Mouse (Mus musculus): ENCODE measurements around the gene Taar9. TPM values are rescaled to one million over a fixed set of nuclear protein-coding genes. Genes with fewer than 3 reads are reported as not detected.
"Not testable (repeated sequence)": the region's sequence is repeated elsewhere in the genome, so short reads cannot be mapped to it uniquely, and the experiment has no call there.

Taar9 gene
- polyA plus RNA-seq, 1 experiment from 2014 or later, result not detected

DNA sequence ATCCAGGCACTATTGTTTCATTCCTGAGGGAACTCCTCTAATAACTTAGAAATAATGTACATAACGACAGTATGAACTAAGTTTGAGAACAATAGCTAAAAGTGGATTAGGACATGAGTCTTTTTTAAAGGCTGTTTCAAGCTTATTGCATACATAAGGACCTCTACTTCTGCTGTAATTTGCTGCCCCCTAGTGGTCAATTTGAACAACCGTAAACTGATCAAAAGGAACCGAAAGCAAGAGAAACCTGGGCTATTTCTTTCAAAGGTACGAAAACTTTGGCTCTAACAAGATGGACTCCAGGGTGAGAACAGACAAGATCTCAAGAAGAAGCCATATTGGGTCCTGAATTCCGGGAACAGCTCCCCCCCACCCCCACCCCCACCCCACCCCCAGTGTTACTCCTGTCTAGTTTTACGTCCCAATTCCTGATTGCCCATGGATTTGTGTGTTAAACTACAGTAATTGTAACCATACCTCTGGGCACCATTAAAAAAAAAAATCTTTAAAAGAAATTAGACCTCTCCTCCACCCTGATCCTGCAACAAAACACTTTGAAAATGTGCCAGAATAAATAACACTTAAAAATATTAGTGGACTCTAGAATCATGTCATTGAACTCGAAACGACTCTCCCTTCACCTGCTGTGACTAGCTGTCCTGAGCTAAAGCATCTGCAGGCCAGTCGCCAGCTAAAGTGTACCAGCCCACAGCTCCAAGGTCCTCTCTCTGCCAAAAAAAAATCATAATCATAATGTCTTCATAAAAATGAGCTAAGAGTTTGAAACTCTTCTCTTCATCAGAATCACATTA is 22.3 kb upstream of the Taar9 start:
- H3K4me2 ChIP-seq (ENCODE audit: low read length), result peak overlapping the region; percentile 31
- no peak overlapping the region for H3K9ac ChIP-seq (replicated peaks; ENCODE audit: low read depth, low read length)
- ATAC-seq, result peak; percentile 90
- no peaks in the 10 kb centered on the region for H3K27me3 ChIP-seq (replicated peaks; ENCODE audit: control insufficient read depth, insufficient read depth, low read length)
- H3K4me1 ChIP-seq (replicated peaks; ENCODE audit: control insufficient read depth, insufficient read depth, low read length), result no peaks in the 10 kb centered on the region
- H3K9me3 ChIP-seq (ENCODE audit: control insufficient read depth, low read length), result no peaks in the 10 kb centered on the region
- H3K4me3 ChIP-seq (replicated peaks; ENCODE audit: low read length), result 0 out of 2 replicates have a peak overlapping the region, but pooled peaks have one; percentile 18
- no peaks in the 10 kb centered on the region for H3K36me3 ChIP-seq (ENCODE audit: control insufficient read depth, insufficient read depth)
- 21% methylated on average over 9 of the region's 9 CpGs for WGBS
- H3K27ac ChIP-seq (ENCODE audit: low read length), result no peak overlapping the region

DNA sequence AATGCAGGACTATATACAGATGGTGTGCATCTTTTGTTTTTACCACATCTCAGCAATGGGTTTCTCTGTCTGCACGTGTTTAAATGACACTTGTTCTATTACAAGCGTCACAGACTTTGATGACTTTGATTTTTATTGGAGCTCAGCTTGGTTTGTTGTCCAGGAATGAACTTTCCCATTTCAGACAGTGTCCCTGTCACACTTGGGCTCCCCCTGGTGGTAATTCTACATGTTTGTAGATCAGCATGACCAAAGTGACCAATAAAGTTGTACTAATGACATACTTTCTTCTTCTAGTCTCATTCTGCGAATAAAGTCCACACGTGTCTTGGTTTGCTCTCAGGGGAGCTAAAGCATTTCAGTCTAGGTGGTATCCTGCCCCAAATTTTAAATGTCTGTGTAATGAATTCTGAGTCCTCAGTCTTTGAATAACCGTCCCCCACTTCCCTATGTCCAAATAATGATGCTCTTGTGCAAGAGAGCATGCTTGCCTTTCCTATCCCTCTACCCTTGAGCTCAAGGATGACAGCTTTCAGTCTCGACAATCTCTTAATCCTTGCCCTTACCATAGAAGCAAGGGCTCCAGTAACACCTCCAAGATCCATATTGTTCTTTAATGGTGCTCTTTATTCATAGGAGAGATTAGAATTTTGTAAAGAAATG is 1.9 kb upstream of the Taar9 start:
- no peaks in the 10 kb centered on the region for H3K27me3 ChIP-seq (replicated peaks; ENCODE audit: control insufficient read depth, insufficient read depth, low read length)
- H3K4me1 ChIP-seq (replicated peaks; ENCODE audit: control insufficient read depth, insufficient read depth, low read length), result no peaks in the 10 kb centered on the region
- no peak overlapping the region for H3K27ac ChIP-seq (ENCODE audit: low read length)
- 51% methylated on average over 6 of the region's 6 CpGs for WGBS
- no peak for ATAC-seq
- H3K9me3 ChIP-seq (ENCODE audit: control insufficient read depth, low read length), result no peaks in the 10 kb centered on the region
- H3K9ac ChIP-seq (replicated peaks; ENCODE audit: low read depth, low read length), result no peak overlapping the region
- H3K4me2 ChIP-seq (ENCODE audit: low read length), result no peak overlapping the region
- H3K36me3 ChIP-seq (ENCODE audit: control insufficient read depth, insufficient read depth), result no peaks in the 10 kb centered on the region
- H3K4me3 ChIP-seq (replicated peaks; ENCODE audit: low read length), result no peak overlapping the region

DNA sequence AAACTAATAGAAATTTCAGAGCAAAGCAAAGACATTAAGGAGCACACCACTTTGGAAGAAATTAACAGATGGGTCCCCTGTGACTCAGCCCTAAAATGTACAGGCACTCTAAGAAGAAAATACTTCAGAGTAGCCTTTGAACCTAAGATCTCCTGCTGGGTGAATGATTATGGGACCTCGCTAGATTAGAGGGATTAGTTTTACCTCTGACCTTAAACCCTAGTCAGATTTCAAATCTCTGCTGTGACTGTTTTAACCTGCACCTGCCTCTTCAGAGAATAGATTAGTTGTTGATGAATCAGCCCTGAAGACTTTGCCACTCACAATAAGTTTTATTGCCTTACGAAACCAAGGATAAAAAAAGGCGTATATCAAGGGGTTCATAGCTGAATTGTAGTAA is 1.1 kb downstream of the Taar9 start:
- WGBS, result 37% methylated on average over 3 of the region's 3 CpGs
- H3K9ac ChIP-seq (replicated peaks; ENCODE audit: low read depth, low read length), result no peak overlapping the region
- no peak for ATAC-seq
- no peak overlapping the region for H3K27ac ChIP-seq (ENCODE audit: low read length)
- H3K4me1 ChIP-seq (replicated peaks; ENCODE audit: control insufficient read depth, insufficient read depth, low read length), result no peaks in the 10 kb centered on the region
- no peak overlapping the region for H3K4me3 ChIP-seq (replicated peaks; ENCODE audit: low read length)
- H3K36me3 ChIP-seq (ENCODE audit: control insufficient read depth, insufficient read depth), result no peaks in the 10 kb centered on the region
- H3K9me3 ChIP-seq (ENCODE audit: control insufficient read depth, low read length), result no peaks in the 10 kb centered on the region
- no peaks in the 10 kb centered on the region for H3K27me3 ChIP-seq (replicated peaks; ENCODE audit: control insufficient read depth, insufficient read depth, low read length)
- no peak overlapping the region for H3K4me2 ChIP-seq (ENCODE audit: low read length)

DNA sequence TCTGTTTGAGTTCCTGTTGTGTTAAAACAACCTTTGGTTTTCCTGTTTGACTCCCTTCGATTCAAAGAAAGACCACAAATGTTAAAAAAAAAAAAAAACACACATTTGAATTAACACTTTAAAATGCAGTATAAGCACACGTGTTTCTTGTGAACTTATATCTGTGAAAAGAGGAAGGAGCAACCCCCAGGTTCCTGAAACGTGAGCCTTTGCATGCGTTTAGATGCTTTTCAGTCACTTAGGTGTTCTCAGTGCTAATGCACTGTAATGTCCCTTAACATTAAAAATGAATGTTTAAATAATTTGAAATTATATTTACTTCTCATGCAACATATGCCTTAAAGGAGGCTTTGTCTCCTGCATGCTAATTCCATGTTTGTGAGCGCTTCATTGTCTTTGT is 1.6 kb downstream of the Taar9 start:
- no peaks in the 10 kb centered on the region for H3K36me3 ChIP-seq (ENCODE audit: control insufficient read depth, insufficient read depth)
- no peak overlapping the region for H3K27ac ChIP-seq (ENCODE audit: low read length)
- no peaks in the 10 kb centered on the region for H3K4me1 ChIP-seq (replicated peaks; ENCODE audit: control insufficient read depth, insufficient read depth, low read length)
- no peak overlapping the region for H3K4me2 ChIP-seq (ENCODE audit: low read length)
- no peak overlapping the region for H3K4me3 ChIP-seq (replicated peaks; ENCODE audit: low read length)
- no peak overlapping the region for H3K9ac ChIP-seq (replicated peaks; ENCODE audit: low read depth, low read length)
- 56% methylated on average over 5 of the region's 5 CpGs for WGBS
- no peaks in the 10 kb centered on the region for H3K9me3 ChIP-seq (ENCODE audit: control insufficient read depth, low read length)
- ATAC-seq, result no peak
- H3K27me3 ChIP-seq (replicated peaks; ENCODE audit: control insufficient read depth, insufficient read depth, low read length), result no peaks in the 10 kb centered on the region

DNA sequence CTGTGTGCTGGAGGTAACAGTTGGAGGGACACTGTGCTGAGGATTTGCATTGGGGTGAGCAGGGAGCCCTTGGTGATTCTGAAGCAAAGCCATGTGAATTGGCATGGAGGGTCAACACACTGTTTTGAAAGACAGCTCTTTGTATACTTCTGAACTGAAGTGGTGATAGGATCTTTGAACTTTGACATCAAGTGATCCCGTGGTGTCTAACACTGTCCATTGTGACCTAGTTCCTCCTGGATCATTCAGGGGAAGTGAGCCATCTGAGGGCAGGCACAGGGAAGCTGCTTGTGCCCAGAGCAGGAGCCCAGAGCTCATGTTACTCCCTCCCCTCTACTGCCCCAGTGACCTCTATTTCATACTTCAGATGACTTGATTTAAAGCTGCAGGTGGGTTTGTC is 6.0 kb downstream of the Taar9 start:
- not testable (repeated sequence) for H3K4me2 ChIP-seq (ENCODE audit: low read length); H3K9ac ChIP-seq (replicated peaks; ENCODE audit: low read depth, low read length); H3K27ac ChIP-seq (ENCODE audit: low read length); H3K36me3 ChIP-seq (ENCODE audit: control insufficient read depth, insufficient read depth); H3K9me3 ChIP-seq (ENCODE audit: control insufficient read depth, low read length); ATAC-seq; H3K4me1 ChIP-seq (replicated peaks; ENCODE audit: control insufficient read depth, insufficient read depth, low read length); H3K4me3 ChIP-seq (replicated peaks; ENCODE audit: low read length); H3K27me3 ChIP-seq (replicated peaks; ENCODE audit: control insufficient read depth, insufficient read depth, low read length)
- WGBS, result 55% methylated on average over 1 of the region's 1 CpGs

DNA sequence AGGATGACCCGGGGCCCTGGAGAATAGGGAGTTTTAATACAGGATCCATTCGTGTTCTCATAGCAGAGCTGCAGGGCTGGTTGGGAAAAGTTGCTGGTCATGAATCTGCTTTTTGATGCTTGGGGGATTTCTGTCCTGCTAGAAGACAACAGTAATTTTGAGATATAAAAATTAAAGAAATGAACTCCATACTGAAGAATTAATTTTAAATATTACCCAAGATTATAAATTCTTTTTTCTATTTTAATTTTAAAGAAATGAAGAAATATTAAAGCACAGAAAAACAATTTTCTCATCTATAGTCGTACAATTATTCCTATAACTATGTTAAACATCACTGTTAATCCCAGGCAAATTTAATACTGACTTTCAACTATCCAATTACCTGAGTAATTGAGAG is 7.5 kb downstream of the Taar9 start, which contains the start of gene Taar8c:
Gene Taar8c, minus strand, starts transcription at position 101 of the 400 bp plus-strand sequence.
- not testable (repeated sequence) for H3K9ac ChIP-seq (replicated peaks; ENCODE audit: low read depth, low read length); H3K4me1 ChIP-seq (replicated peaks; ENCODE audit: control insufficient read depth, insufficient read depth, low read length); H3K27ac ChIP-seq (ENCODE audit: low read length); H3K9me3 ChIP-seq (ENCODE audit: control insufficient read depth, low read length); H3K4me3 ChIP-seq (replicated peaks; ENCODE audit: low read length); H3K4me2 ChIP-seq (ENCODE audit: low read length); ATAC-seq; H3K27me3 ChIP-seq (replicated peaks; ENCODE audit: control insufficient read depth, insufficient read depth, low read length); H3K36me3 ChIP-seq (ENCODE audit: control insufficient read depth, insufficient read depth)
- 85% methylated on average over 1 of the region's 3 CpGs for WGBS

DNA sequence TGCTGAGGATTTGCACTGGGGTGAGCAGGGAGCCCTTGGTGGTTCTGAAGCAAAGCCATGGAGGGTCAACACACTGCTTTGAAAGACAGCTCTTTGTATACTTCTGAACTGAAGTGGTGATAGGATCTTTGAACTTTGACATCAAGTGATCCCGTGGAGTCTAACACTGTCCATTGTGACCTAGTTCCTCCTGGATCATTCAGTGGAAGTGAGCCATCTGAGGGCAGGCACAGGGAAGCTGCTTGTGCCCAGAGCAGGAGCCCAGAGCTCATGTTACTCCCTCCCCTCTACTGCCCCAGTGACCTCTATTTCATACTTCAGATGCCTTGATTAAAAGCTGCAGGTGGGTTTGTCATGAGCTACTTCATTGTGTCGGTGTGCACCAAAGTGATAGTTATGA is 12.3 kb downstream of the Taar9 start:
- H3K9ac ChIP-seq (replicated peaks; ENCODE audit: low read depth, low read length); H3K27ac ChIP-seq (ENCODE audit: low read length); H3K27me3 ChIP-seq (replicated peaks; ENCODE audit: control insufficient read depth, insufficient read depth, low read length); ATAC-seq; H3K36me3 ChIP-seq (ENCODE audit: control insufficient read depth, insufficient read depth); H3K4me2 ChIP-seq (ENCODE audit: low read length); H3K4me3 ChIP-seq (replicated peaks; ENCODE audit: low read length); H3K4me1 ChIP-seq (replicated peaks; ENCODE audit: control insufficient read depth, insufficient read depth, low read length); H3K9me3 ChIP-seq (ENCODE audit: control insufficient read depth, low read length): not testable (repeated sequence)
- WGBS, result 68% methylated on average over 2 of the region's 2 CpGs

DNA sequence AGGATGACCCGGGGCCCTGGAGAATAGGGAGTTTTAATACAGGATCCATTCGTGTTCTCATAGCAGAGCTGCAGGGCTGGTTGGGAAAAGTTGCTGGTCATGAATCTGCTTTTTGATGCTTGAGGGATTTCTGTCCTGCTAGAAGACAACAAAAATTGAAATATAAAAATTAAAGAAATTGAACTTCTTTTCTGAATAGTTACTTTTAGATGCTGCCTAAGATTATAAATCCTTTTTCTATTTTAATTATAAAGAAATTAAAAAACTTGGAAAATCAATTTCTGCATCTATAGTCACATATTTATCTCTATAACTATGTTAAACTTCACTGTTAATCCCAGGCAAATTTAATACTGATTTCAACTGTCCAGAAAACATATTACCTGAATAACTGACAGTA is 17.1 kb downstream of the Taar9 start, which contains the start of gene Taar8b:
Gene Taar8b, minus strand, starts transcription at position 101 of the 400 bp plus-strand sequence.
- Histone ChIP-seq H3K9ac (replicated peaks; ENCODE audit: low read depth, low read length) (no peak within 1 kb of the TSS), H3K4me1 (replicated peaks; ENCODE audit: control insufficient read depth, insufficient read depth, low read length) (no peaks in the 10 kb centered on the region), H3K4me3 (replicated peaks; ENCODE audit: low read length) (no peak within 1 kb of the TSS), H3K27me3 (replicated peaks; ENCODE audit: control insufficient read depth, insufficient read depth, low read length) (no peaks in the 10 kb centered on the region), H3K27ac (ENCODE audit: low read length) (no peak within 1 kb of the TSS), H3K9me3 (ENCODE audit: control insufficient read depth, low read length) (no peaks in the 10 kb centered on the region), H3K36me3 (ENCODE audit: control insufficient read depth, insufficient read depth) (no peaks in the 10 kb centered on the region), H3K4me2 (ENCODE audit: low read length) (no peak within 1 kb of the TSS)
- no peak for ATAC-seq
- WGBS, result 81% methylated on average over 2 of the region's 2 CpGs

DNA sequence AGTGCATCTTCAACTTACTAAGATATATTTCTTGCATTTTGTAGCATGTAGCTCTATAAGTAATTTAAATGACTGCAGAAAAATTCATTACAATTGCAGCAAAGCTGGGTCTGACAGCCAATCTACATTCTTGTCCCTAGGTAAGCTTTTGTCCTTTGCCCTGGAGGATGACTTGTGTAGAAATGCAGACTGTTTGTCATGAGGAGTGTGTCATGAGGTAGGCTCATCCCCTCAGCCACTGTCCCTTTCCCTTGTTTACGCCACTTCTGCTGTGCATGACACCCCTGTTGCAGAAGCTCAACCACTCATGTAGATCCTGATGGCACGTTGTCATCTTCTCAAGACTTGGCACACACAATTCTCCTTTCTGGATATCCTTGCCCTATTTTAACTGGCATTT is 22.2 kb downstream of the Taar9 start:
- Histone ChIP-seq H3K36me3 (ENCODE audit: control insufficient read depth, insufficient read depth) (no peaks in the 10 kb centered on the region), H3K4me2 (ENCODE audit: low read length) (no peak overlapping the region), H3K27me3 (replicated peaks; ENCODE audit: control insufficient read depth, insufficient read depth, low read length) (no peaks in the 10 kb centered on the region), H3K27ac (ENCODE audit: low read length) (no peak overlapping the region), H3K9me3 (ENCODE audit: control insufficient read depth, low read length) (no peaks in the 10 kb centered on the region), H3K9ac (replicated peaks; ENCODE audit: low read depth, low read length) (no peak overlapping the region), H3K4me1 (replicated peaks; ENCODE audit: control insufficient read depth, insufficient read depth, low read length) (no peaks in the 10 kb centered on the region), H3K4me3 (replicated peaks; ENCODE audit: low read length) (no peak overlapping the region)
- WGBS, result 93% methylated on average over 2 of the region's 2 CpGs
- ATAC-seq, result no peak

All from forebrain, embryonic 16.5 days (tissue).